Mouse (Mus musculus) left cerebral cortex, adult 9 months (tissue): ENCODE data around the gene Hmgn2.

Experiments used
- DNase-seq, 2 experiments: peaks; one replicate each; pipeline ENCODE4 v3.0.0; 2022; ENCODE audit warnings: low spot score in 2 of 2

Gene Hmgn2

DNA sequence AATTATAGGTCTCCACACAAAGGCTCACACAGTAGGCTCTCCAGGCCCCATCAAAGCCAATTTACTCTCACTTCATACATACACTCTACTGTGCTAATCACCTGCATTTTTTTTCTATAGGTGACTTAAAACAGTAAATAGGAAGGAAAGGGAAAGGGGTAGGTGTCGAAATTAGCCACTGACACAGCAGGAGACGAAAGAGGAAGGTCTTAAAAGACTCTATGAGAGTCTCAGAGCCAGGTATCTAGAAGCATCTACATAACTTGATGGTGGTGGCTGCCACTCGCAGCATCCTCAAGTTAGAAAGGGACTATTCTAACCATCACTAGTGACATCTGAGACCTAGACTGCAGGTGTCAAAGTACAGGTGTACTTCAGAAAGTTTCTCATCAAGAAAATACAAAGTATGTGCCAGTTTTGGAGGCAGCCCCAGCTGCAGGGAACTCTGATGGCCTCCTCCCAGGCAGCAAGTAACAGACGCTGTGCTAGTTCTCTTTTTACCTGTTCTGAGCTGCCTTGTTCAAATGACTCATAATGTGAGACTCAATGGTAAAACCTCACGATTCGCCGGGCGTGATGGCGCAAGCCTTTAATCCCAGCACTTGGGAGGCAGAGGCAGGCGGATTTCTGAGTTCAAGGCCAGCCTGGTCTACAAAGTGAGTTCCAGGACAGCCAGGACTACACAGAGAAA, 9.7 kb upstream of the Hmgn2 start:
- no peak for DNase-seq

GRCm38 (mm10) chr4:133971741-133972140, 3.3 kb upstream of the Hmgn2 start:
- DNase-seq, result no peak

DNA sequence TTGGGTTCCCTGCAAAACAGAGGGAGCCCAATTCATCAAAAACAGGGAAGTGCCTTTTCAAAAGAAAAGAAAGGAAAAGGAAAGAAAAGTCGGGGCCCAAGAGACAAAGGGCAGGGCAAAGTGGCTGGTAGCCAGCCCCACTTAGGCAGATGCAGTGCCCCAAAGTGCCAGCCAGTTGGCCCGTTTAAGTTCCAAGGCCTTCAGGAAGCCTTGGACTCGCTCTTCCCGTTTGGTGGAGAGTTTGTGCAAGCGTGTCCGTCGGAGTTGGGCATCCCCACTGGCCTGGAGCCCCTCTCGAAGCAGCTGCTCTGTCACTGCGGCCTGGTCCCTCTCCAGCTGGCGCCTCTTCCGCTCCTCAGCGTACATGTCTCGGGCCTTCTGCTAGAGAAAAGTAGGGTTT, 2.4 kb upstream of the Hmgn2 start:
- no peak for DNase-seq

GRCm38 (mm10) chr4:133970196-133970595, 1.7 kb upstream of the Hmgn2 start:
- no peak for DNase-seq

DNA sequence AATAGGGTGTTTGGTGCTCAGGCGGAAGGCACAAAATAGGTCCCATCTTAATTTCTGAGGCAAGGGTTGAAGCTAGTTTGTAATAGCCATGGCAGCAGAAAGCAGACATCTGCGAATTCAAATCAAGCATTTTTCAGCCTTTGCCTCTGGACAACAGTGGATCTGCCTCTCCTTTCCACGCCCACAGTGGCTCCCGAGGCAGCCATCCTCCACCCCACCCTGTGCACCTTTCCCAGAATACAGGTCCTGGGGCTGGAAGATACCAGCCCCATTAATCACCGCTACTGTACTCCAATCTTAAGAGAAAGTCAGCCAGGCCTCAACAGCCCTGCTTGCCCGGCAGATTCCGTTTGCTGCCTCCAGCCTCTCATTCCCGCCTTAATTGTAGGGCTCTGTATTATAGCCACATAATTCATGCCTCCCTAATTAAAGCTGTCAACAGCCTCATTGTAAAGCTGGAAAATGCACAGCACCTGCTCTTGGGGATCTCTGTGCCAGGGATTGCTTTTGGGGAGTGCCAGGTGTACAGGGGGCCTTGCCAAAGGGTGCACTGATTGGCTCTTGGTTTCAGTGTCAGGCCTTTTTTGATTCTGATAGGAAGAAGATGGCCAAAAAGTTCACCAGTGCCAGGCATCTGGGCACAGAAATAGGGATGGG, 792 bp upstream of the Hmgn2 start:
- DNase-seq, result no peak

DNA sequence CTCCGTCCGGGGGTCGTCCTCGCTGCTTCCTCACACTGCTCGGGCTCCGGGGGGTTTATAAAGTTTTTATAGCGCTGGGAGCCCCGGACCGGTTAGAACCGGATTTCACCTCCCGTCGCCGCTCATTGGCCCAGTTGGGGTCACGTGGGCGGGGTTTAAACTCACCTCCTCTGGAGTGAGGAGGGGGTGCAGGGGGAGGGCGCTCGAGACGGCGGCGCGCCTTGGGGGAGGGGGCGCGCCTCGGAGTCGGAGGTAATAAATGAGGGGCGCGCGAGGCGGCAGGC, 642 bp downstream of the Hmgn2 start:
- peak; percentile 82 to 90 for DNase-seq

DNA sequence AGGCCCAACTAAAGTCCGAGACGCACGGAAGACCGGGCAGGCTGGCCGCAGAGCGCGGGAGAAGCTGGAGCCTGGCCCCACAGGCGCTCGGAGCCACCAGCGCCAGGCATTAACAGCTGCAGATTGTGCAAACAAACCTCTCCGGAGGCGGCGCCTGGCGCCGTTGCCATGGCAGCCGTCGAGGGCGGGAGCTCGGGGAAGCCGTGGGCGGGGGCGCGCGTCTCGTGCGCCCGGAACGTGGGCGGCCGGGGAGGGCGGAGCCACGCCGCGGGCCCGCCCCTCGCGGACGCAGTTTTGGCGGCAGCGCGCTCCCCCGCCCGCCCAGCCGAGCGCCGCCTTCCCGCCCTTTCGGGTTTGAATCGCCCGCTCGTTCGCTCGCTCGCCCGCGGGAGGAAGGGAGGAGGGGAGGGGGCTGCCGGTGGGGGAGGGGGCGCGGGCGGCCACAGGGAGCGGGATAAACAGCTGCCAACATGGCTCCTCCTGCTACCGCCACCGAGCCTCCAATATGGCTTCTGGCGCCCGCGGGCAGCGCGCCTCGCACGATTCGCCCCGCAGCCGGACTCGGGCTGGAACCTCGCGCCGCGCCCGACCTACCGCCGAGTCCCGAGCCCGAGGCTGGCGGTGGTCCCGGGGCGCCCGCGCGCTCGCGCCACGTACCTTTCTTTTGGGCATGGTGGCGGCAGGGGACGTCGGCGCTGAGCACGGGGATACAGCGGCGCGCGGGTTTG, 1.1 kb downstream of the Hmgn2 start:
- DNase-seq, result peak; percentile 93 to 97

DNA sequence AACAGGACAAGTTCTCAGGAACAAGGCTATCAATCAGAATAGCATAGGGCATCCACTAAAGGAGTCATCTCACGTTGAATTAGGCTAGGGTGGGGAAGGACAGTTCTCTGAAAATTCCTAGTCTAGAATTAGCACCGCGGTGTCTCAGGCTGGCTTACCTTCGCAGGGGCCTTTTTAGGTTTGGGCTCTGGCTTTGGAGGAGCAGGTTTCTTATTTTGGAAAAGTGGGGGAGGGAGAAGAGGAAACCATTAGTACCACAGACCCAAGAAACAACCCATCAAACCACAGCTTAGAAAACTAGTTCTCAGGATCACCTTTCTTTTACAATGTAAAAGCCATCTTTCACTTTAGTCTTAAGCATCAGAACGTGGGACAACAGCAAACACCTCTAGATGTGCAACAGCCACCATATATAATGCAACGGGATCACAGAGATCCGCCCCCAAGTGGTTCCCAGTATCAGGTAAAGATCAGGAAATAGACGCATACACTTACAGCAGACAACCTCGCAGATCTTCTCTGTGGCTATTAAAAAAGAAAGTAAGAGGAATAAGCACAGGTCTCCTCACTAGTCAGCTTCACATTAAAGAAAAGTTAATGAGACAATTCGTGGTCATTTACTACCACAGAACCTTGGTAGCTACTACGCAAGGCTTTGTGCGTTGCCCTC, 2.0 kb downstream of the Hmgn2 start:
- DNase-seq, result no peak

- no peak for DNase-seq
Measured at GRCm38 (mm10) chr4:133962566-133962965, 5.9 kb downstream of the Hmgn2 start.

DNA sequence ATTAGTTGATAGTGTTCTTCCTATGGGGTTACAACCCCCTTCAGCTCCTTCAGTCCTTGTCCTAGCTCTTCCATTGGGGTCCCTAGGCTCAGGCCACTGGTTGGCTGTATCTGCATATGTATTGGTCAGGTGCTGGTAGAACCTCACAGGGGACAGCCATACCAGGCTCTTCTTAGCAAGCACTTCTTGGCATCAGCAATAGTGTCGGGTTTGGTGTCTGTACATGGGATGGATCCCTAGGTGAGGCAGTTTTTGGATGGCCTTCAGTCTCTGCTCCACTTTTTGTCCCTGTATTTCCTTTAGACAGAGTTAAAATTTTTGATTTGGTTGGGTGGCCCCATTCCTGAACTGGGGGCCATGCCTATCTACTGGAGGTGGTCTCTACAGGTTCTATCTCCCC, 9.6 kb downstream of the Hmgn2 start:
- DNase-seq, result no peak

DNA sequence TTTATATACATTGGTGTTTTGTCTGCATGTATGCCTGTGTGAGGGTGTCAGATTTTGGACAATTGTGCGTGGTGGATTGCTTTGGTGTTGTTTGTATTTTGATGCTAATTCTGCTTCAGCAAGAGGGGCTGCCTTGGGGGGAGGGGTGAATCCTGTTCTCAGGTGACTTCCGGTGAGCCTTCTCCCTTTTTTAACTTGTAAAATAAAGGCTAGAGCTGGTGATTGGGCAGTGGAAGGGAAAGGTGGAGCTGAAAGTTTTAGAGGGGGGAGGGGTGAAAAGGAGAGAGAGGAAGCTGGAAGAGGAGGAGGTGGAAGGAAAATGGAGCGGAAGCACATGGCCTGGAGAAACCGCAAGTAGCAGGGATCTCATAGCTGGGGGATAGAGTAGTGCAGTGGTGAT, 12.1 kb downstream of the Hmgn2 start:
- DNase-seq, result no peak

- DNase-seq, result no peak
Measured at GRCm38 (mm10) chr4:133946736-133947135, 21.7 kb downstream of the Hmgn2 start.

- DNase-seq, result no peak
Measured at GRCm38 (mm10) chr4:133943791-133944190, 24.7 kb downstream of the Hmgn2 start.

DNA sequence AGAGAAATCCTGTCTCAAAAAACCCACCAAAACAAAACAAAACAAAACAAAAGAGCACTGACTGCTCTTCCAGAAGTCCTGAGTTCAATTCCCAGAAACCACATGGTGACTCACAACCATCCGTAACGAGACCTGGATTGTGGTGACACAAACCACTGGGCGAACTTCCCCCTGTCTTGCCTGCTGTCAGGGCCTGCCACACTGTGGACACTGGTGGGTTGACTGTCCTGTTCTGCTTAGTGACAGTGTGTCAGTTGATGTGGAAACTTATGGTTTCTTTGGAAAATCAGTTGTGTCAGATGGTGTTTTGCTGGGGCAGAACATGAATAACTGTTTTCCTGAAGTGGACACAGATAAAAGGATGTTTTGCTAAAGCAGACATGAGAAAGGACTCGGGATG, 25.8 kb downstream of the Hmgn2 start:
- DNase-seq, result no peak

DNA sequence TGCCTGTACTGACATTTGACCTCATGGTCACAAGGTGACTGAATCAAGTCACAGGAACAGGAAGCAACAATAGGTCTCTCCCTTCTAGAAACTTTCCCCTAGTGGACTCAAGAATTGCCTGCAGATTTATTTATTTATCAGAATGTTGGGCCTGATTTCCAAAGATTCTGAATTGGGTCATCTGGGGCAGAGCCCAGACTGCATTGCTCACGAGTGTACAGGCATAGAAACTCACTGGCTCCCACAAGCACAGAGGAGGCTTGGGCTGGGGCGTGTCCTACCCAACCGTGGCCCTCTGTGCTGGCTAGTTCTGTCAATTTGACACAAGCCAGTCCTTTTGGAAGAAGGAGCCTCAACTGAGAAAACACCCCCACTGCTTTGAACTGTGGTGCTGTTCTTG, 26.9 kb downstream of the Hmgn2 start:
- DNase-seq, result no peak

- no peak for DNase-seq
Measured at GRCm38 (mm10) chr4:133940386-133941260, 27.8 kb downstream of the Hmgn2 start.

DNA sequence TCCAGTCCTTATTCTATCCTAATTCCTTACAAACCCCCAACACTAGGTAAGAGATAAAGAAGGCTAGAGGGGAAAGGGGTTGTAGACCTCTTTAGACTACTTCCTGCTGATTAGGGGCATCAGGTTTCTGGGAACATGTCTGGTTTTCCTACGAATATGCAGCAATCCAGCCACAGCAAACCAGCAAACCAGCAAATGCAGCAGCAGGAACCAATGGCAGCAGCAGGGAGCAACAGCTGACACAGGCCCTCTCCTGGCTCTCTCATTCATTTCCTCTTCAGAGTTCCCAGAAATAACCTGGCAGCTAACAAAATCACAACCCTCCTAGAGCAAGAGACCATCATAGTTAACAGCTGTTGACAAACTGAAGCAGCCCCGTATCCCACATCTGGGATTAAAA, 30.4 kb downstream of the Hmgn2 start:
- no peak for DNase-seq

GRCm38 (mm10) chr4:133931785-133932184, 36.7 kb downstream of the Hmgn2 start:
- no peak for DNase-seq

DNA sequence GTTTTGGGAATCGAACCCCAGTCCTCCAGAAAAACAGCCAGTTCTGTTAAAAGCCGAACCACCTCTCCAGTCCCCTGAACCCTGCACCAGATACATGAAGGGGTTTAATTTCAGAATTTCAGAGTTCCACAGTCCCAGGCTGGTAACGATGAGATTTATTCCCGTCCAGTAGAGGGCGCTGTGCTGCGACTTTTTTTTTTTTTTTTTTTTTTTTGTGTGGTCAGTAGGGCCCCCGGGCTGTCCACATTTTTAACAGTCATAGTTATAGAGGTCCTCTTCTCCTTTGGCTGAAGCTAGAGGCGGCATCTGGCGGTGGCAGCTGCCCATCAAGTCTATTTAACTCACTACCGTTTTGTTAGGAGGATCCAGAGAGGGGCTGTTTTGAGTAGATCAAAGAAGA, 37.1 kb downstream of the Hmgn2 start:
- no peak for DNase-seq

GRCm38 (mm10) chr4:133929278-133929670, 39.2 kb downstream of the Hmgn2 start:
- no peak for DNase-seq

DNA sequence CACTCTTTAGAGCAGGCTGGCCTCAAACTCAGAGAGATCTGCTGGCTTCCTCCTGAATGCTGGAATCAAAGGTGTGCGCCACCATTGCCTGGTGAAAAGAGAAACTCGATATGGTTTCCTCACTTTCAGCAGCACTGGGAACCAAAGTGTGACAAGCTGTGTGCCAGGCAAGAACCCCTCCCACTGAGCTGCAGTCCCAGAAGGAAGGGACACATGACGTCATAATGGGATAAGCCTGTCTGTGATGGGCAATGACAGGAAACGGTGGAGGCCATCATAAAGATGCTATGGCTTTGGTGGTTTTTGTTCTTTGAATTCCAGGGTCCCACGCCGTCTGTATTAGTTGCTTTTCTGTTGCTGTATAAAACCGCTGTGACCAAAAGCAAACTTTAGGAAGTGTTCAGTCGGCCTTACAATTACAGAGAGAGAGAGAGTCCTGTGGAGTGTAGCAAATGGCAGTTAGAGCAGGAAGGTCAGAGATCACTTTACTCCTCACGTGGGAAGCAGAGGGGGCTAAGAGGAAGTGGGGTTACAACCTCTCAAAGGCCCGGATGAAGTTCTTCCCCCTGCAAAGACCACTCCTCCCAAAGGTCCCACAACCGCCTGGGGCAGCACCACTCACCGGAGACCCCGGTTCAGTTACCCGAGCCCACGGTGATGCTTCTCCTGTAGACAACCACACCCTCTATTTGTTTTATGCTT, 39.7 kb downstream of the Hmgn2 start:
- DNase-seq, result no peak
